Mouse (Mus musculus): ENCODE data around the gene Ephx1. TPM values are rescaled to one million over a fixed set of nuclear protein-coding genes. Genes with fewer than 3 reads are reported as not detected.
A peak's percentile ranks its signal among the peaks of the same experiment; 100 is the strongest.
"Not testable (repeated sequence)": the region's sequence is repeated elsewhere in the genome, so short reads cannot be mapped to it uniquely, and the experiment has no call there.

The Ephx1 gene
- total RNA-seq (2022) = 10 to 100 TPM; 35.3 to 51.3 (median 47.1) TPM

DNA sequence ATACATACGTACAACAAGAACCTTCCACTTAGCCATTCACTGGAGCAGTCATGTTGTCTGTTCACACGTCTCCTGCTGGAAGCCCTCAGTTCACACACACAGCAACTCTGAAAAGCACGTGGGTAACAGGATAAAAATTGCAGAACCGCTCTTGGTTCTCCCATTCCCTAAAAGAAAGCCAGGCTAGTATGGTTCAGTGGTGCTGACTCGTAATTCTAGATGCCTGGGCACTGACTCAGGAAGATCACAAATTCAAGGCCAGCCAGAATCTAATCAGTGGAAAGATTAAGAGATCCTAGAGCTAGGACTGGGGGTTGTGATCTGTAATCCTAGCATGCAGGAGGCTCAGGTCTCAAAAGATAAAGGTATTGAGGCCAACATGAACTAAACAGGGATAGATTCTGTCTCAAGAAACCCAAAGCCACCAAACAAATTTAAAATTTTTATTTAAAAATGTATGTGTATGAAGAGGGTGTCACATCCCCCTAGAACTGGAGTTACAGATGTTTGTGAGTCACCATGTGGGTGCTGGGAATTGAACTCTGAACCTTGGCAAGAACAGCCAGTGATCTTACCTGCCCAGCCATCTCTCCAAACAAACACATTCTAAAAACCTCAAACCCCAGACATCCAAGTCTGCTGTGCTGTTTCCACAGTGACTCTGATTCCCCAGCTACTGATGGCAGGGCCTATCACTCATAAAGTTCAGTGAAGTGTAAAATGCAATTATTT, at the start of gene Ephx1:
Gene Ephx1 (minus strand): TSS at position 149 of the 732 bp plus-strand sequence.
- DNase-seq (ENCODE audit: low spot score) = no peak

DNA sequence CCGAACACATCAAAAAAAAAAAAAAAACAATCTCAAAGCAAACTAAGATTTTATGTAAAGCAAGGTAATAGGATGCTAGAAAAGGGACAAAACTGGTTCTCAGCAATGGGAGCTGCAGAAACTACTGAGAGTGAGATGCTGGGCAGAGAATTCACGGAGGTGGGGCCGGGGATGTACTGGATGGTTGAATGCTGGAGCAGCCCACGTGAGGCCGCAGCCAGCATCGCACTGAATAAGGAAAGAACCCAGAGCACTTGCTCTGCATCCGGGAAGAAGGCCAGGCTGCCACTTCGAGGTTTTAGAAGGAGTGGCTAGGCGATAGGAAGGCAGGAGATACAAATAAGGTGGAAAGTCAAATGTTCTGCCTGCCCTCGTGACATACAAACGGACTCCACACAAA, 49.0 kb upstream of the Ephx1 start:
- DNase-seq (ENCODE audit: low spot score) = no peak

- DNase-seq (ENCODE audit: low spot score) = no peak
These were observed 47.6 kb upstream of the Ephx1 start for GRCm38 (mm10) chr1:181068344-181068743.

GRCm38 (mm10) chr1:181064648-181065047, 43.9 kb upstream of the Ephx1 start:
- DNase-seq (ENCODE audit: low spot score) = no peak

- no peak for DNase-seq (ENCODE audit: low spot score)
These were observed 43.3 kb upstream of the Ephx1 start for GRCm38 (mm10) chr1:181063991-181064390.

DNA sequence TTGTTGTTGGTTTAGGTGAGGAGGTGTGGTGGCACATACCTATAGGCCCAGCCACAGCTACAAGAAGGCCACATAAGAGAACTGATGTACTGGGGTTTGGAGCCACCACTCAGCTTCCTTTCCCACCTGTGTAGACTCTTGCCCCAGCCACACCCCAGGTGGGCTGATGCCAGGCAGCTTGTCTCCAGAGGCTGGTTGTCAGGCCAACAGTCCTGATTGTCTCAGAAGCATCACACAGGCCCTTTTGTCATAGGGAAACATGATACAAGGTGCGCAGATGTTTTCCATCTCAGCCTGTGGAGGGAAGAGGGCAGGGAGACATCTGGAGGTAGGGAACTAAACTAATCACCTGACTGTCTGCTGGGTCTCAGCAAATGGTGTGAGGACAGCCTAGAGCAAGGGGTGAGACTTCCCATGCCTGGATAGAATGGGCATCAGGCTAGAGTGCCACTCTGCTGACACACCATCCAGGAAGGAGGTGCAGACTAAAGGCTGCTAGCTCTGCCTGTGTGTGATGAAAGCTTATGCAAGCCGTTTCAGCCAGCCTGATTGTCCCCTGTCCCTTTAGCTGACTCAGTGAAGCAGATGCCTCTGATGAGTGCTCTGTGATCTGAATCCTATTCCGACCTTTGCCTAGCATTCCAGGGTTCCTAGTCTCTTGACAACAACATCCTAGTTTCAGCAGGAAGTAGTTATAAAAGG, 41.2 kb upstream of the Ephx1 start:
- DNase-seq (ENCODE audit: low spot score) = no peak

- no peak for DNase-seq (ENCODE audit: low spot score)
These were observed 32.2 kb upstream of the Ephx1 start for GRCm38 (mm10) chr1:181052898-181053297.

- no peak for DNase-seq (ENCODE audit: low spot score)
These were observed 30.2 kb upstream of the Ephx1 start, which contains the start of gene 9130409I23Rik for GRCm38 (mm10) chr1:181050937-181051336. TSS of gene 9130409I23Rik (plus strand) at chr1:181051237.

GRCm38 (mm10) chr1:181049328-181049842, 28.7 kb upstream of the Ephx1 start:
- DNase-seq (ENCODE audit: low spot score) = no peak

DNA sequence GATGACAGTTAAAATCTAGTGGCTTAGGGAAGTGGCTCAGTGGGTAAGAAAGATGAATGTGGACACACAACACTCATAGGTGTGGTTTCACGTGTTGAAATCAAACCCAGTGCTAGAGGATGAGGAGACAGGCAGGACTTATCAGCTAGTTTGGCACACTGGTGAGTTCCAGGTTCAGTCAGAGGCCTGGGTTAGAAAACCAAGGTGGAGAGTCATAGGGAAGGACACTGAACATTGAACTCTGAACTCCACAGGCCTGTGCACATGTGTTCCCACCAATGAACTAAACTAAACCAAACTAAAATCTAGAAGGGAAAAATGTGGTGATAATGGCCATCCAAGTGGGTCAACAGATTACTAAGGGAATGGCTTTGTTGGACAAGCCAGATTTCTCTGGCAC, 26.8 kb upstream of the Ephx1 start:
- DNase-seq (ENCODE audit: low spot score) = no peak

DNA sequence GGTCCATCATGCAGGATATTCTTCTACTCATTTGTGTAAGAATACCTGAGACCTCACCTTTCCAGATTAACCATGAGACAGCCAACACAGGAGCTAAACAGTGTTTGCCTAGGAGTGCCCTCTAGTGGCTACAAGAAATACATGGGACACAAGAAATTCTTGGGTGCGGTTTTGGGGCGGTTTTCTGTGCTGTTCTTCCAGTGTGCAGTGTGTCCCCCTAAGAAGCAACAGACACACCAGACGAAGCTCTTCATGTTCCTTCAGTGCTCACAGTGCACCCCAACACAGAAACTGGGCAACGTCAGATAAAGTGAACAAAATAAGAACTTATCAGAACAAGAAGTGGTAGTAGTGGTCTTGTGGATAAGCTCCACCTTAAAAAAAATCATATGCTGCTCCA, 18.9 kb upstream of the Ephx1 start:
- DNase-seq (ENCODE audit: low spot score) = peak; percentile 19

- DNase-seq (ENCODE audit: low spot score) = no peak
These were observed 16.9 kb upstream of the Ephx1 start for GRCm38 (mm10) chr1:181037623-181038022.

- not testable (repeated sequence) for DNase-seq (ENCODE audit: low spot score)
These were observed 14.5 kb upstream of the Ephx1 start for GRCm38 (mm10) chr1:181035015-181035778.

GRCm38 (mm10) chr1:181022265-181022664, 1.6 kb upstream of the Ephx1 start:
- peak; percentile 67 for DNase-seq (ENCODE audit: low spot score)

GRCm38 (mm10) chr1:181021488-181021865, 773 bp upstream of the Ephx1 start:
- no peak for DNase-seq (ENCODE audit: low spot score)

GRCm38 (mm10) chr1:181017890-181018420, 2.7 kb downstream of the Ephx1 start:
- DNase-seq (ENCODE audit: low spot score) = no peak

- peak; percentile 79 for DNase-seq (ENCODE audit: low spot score)
These were observed 3.4 kb downstream of the Ephx1 start for GRCm38 (mm10) chr1:181017212-181017711.

- DNase-seq (ENCODE audit: low spot score) = peak; percentile 87
These were observed 4.1 kb downstream of the Ephx1 start for GRCm38 (mm10) chr1:181016532-181017131.

DNA sequence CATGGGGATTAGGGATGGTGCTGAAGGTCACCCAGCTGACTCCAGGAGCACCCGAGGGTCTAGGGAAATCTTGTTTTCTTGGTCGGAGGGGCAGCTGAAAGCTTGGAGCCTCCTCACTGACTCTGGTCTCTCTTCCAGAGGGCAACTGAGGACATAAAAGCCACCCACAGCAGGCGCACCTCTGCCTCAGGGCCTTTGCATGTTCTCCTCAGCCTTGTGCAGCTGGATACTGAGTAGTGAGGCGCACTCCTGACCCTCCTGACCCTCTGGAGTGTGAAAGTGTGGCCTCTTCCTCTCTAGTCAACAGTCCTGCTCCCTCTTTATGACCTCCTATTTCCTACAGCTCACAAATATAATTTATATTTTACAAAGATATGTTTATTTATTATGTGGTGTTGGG, 4.7 kb downstream of the Ephx1 start:
- no peak for DNase-seq (ENCODE audit: low spot score)

- DNase-seq (ENCODE audit: low spot score) = peak; percentile 94
These were observed 5.1 kb downstream of the Ephx1 start for GRCm38 (mm10) chr1:181015558-181015957.

All from heart, adult 8-10 months (tissue).